Mouse (Mus musculus) CH12.LX (cell line): ENCODE results near the gene Abca1. TPM values are rescaled to one million over a fixed set of nuclear protein-coding genes. Genes with fewer than 3 reads are reported as not detected.

ENCODE experiments used
- DNase-seq: peaks from one replicate; pipeline ENCODE4 v3.0.0-alpha.2; 2013; ENCODE audit errors: extremely low read depth
- H3K27ac ChIP-seq: 2 replicates; pipeline ENCODE4 v1.5.1; 2012; ENCODE audit warnings: low read depth, mild to moderate bottlenecking, control low read depth, moderate library complexity; ENCODE audit not compliant: insufficient read depth
- H3K27me3 ChIP-seq: replicated peaks from 2 replicates; pipeline ENCODE3; 2012; ENCODE audit warnings: inconsistent platforms
- H3K36me3 ChIP-seq, 2 experiments: replicated peaks in 1 of 2; 2 replicates each; pipeline versions ENCODE3 to v1.6.1; 2012; ENCODE audit warnings: inconsistent platforms in 1 of 2, low read length in 1 of 2, mild to moderate bottlenecking in 1 of 2, mixed read lengths in 1 of 2, moderate library complexity in 1 of 2; ENCODE audit not compliant: control insufficient read depth in 1 of 2, insufficient read depth in 1 of 2
- H3K4me1 ChIP-seq, 2 experiments: 2 replicates each; pipeline ENCODE4 v1.6.1; 2012; ENCODE audit warnings: inconsistent platforms in 1 of 2, moderate library complexity in 1 of 2; ENCODE audit not compliant: insufficient read depth in 2 of 2, control insufficient read depth in 1 of 2
- H3K4me2 ChIP-seq: 2 replicates; pipeline ENCODE4 v1.6.1; 2012; ENCODE audit warnings: low read depth, mild to moderate bottlenecking, control low read depth; ENCODE audit not compliant: poor library complexity, insufficient read depth, severe bottlenecking
- H3K4me3 ChIP-seq, 3 experiments: fragments of 150-350 bp in 1 of 3; sonication (generic) in 1 of 3; replicated peaks in 1 of 3; 2 replicates each; pipeline versions ENCODE3 to v1.5.1; 2011 to 2012; ENCODE audit warnings: low read depth in 2 of 3, low read length in 2 of 3, mild to moderate bottlenecking in 2 of 3, moderate library complexity in 2 of 3, control low read depth in 1 of 3, improper control_type of control experiment in 1 of 3, inconsistent platforms in 1 of 3, mixed read lengths in 1 of 3; ENCODE audit not compliant: poor library complexity in 1 of 3
- H3K79me2 ChIP-seq: replicated peaks from 2 replicates; pipeline ENCODE4 v1.6.1; 2012; ENCODE audit warnings: mild to moderate bottlenecking, moderate library complexity; ENCODE audit not compliant: control insufficient read depth, poor library complexity, insufficient read depth, severe bottlenecking; ENCODE audit errors: extremely low read depth
- H3K9ac ChIP-seq: 2 replicates; pipeline ENCODE4 v1.6.1; 2012; ENCODE audit warnings: low read depth, mild to moderate bottlenecking, control low read depth, moderate library complexity; ENCODE audit not compliant: insufficient read depth
- H3K9me3 ChIP-seq: replicated peaks from 2 replicates; pipeline ENCODE3; 2012; ENCODE audit warnings: low read length, inconsistent platforms, mixed read lengths
- CHD1 ChIP-seq: IDR thresholded peaks from 2 replicates; pipeline ENCODE4 v1.6.1; 2012; ENCODE audit warnings: low read depth, low read length, improper control_type of control experiment, inconsistent platforms
- CHD2 ChIP-seq: IDR thresholded peaks from 2 replicates; pipeline ENCODE4 v1.6.1; 2011; ENCODE audit warnings: low read length, improper control_type of control experiment
- CTCF ChIP-seq, 2 experiments: IDR thresholded peaks in 1 of 2; conservative IDR thresholded peaks in 1 of 2; 2 replicates each; pipeline ENCODE4 v1.5.1; 2011 to 2012; ENCODE audit warnings: low read depth in 2 of 2, low read length in 2 of 2, improper control_type of control experiment in 1 of 2, inconsistent platforms in 1 of 2, mild to moderate bottlenecking in 1 of 2, moderate library complexity in 1 of 2
- E2F4 ChIP-seq: IDR thresholded peaks from 2 replicates; pipeline ENCODE4 v1.6.1; 2011; ENCODE audit warnings: low read depth, low read length, improper control_type of control experiment; ENCODE audit not compliant: insufficient replicate concordance
- EP300 ChIP-seq: IDR thresholded peaks from 2 replicates; pipeline ENCODE4 v1.6.1; 2011; ENCODE audit warnings: low read length, improper control_type of control experiment
- ETS1 ChIP-seq: conservative IDR thresholded peaks from 2 replicates; pipeline ENCODE4 v1.6.1; 2012; ENCODE audit warnings: low read depth, mild to moderate bottlenecking, inconsistent platforms, low read length, improper control_type of control experiment, moderate library complexity
- GABPA ChIP-seq: IDR thresholded peaks from 2 replicates; pipeline ENCODE4 v1.6.1; 2012; ENCODE audit warnings: low read depth, low read length, improper control_type of control experiment, inconsistent platforms; ENCODE audit not compliant: insufficient replicate concordance
- HCFC1 ChIP-seq: IDR thresholded peaks from 2 replicates; pipeline ENCODE4 v1.6.1; 2012; ENCODE audit warnings: low read depth, mild to moderate bottlenecking, inconsistent platforms, low read length, improper control_type of control experiment
- IRF4 ChIP-seq: IDR thresholded peaks from 2 replicates; pipeline ENCODE4 v1.6.1; 2014; ENCODE audit warnings: low read depth, mild to moderate bottlenecking, inconsistent platforms, low read length, improper control_type of control experiment
- JUND ChIP-seq: conservative IDR thresholded peaks from 2 replicates; pipeline ENCODE4 v1.6.1; 2011; ENCODE audit warnings: low read depth, low read length, improper control_type of control experiment
- KAT2A ChIP-seq: IDR thresholded peaks from 2 replicates; pipeline ENCODE4 v1.6.1; 2012; ENCODE audit warnings: low read length, improper control_type of control experiment, inconsistent platforms; ENCODE audit not compliant: insufficient replicate concordance
- MAFK ChIP-seq: IDR thresholded peaks from 2 replicates; pipeline ENCODE4 v1.6.1; 2011; ENCODE audit warnings: low read length, improper control_type of control experiment; ENCODE audit not compliant: insufficient replicate concordance
- MXI1 ChIP-seq: IDR thresholded peaks from 2 replicates; pipeline ENCODE4 v1.6.1; 2011; ENCODE audit warnings: mild to moderate bottlenecking, low read depth, low read length, improper control_type of control experiment
- NRF1 ChIP-seq: IDR thresholded peaks from 2 replicates; pipeline ENCODE4 v1.6.1; 2014; ENCODE audit warnings: low read depth, mild to moderate bottlenecking, inconsistent platforms, low read length, improper control_type of control experiment, moderate library complexity
- POLR2A ChIP-seq: IDR thresholded peaks from 2 replicates; pipeline ENCODE4 v1.6.1; 2011; ENCODE audit warnings: low read depth, mild to moderate bottlenecking, improper control_type of control experiment, low read length
- POLR2AphosphoS2 ChIP-seq: IDR thresholded peaks from 2 replicates; pipeline ENCODE4 v1.6.1; 2011; ENCODE audit warnings: low read depth, low read length, improper control_type of control experiment
- SIN3A ChIP-seq: IDR thresholded peaks from 2 replicates; pipeline ENCODE4 v1.6.1; 2012; ENCODE audit warnings: low read length, improper control_type of control experiment, inconsistent platforms
- USF2 ChIP-seq: conservative IDR thresholded peaks from 2 replicates; pipeline ENCODE4 v1.6.1; 2011; ENCODE audit warnings: low read depth, low read length, improper control_type of control experiment
- ZC3H11A ChIP-seq: IDR thresholded peaks from 2 replicates; pipeline ENCODE4 v1.6.1; 2012; ENCODE audit warnings: low read depth, mild to moderate bottlenecking, inconsistent platforms, low read length, improper control_type of control experiment
- ZMIZ1 ChIP-seq: IDR thresholded peaks from 2 replicates; pipeline ENCODE4 v1.6.1; 2012; ENCODE audit warnings: low read depth, mild to moderate bottlenecking, inconsistent platforms, low read length, improper control_type of control experiment
- dilution Hi-C: fragments of 300-500 bp; cut with MboI; formaldehyde crosslinking; loops from 2 replicates; pipeline ENCODE4 v1.14.3; 2020; ENCODE audit warnings: low sequenced_read_pairs; ENCODE audit not compliant: extremely low pct_unique_long_range_greater_than_20kb, extremely low pct_ligation_motif_present
- in situ Hi-C: fragments of 300-500 bp; cut with MboI; formaldehyde crosslinking; loops from 3 replicates; pipeline ENCODE4 v1.14.3; 2019; ENCODE audit warnings: low sequenced_read_pairs, low pct_ligation_motif_present, low pct_unique_long_range_greater_than_20kb, mixed read lengths
- polyA plus RNA-seq: library from polyadenylated mRNA; unstranded; fragments of >175 nt; gene quantifications from 2 replicates; pipeline ENCODE4 v1.2.1, GENCODE M21; 2012; ENCODE audit warnings: low read depth; ENCODE audit not compliant: insufficient read length
- total RNA-seq, 2 experiments: library from RNA; depleted of rRNA; stranded (reverse); fragments of 300-350 nt in 1 of 2; fragments of >200 nt in 1 of 2; gene quantifications; 2 replicates each; pipeline ENCODE4 v1.2.3; 2012 to 2014

Abca1 gene
- total and polyA plus RNA-seq, 3 experiments = 0.13 to 0.46 (median 0.35) TPM

GRCm38 (mm10) chr4:53149644-53150043 is 10.1 kb downstream of the Abca1 start:
- Histone ChIP-seq H3K4me2 (no peak overlapping the region), H3K79me2 (no peaks in the 10 kb centered on the region), H3K36me3 (no peaks in the 10 kb centered on the region), H3K4me3 (no peak overlapping the region), H3K9me3 (no peaks in the 10 kb centered on the region), H3K9ac (no peak overlapping the region), H3K27ac (no peak overlapping the region), H3K4me1 (peaks cover 12 to 45% of the 10 kb centered on the region in 2 experiments), H3K27me3 (peaks cover 5% of the 10 kb centered on the region)
- dilution Hi-C loops (no loop called here), in situ Hi-C loops (no loop called here)
- no peak for DNase-seq
- TF ChIP-seq POLR2A (no peak), CTCF (conservative IDR thresholded peaks at IDR 0.05 in 1 of 2, IDR thresholded peaks at IDR 0.05 in 1 of 2; ENCODE audit: low read depth in 2 of 2, low read length in 2 of 2) (no peak), NRF1 (no peak), EP300 (no peak), POLR2AphosphoS2 (no peak), USF2 (no peak), JUND (no peak), KAT2A (no peak), MAFK (no peak), CHD1 (no peak), ZMIZ1 (no peak), SIN3A (no peak)

- H3K27me3 ChIP-seq = peaks cover 5% of the 10 kb centered on the region
- no peaks in the 10 kb centered on the region for H3K79me2 ChIP-seq
- TF ChIP-seq HCFC1 (no peak), MAFK (no peak), USF2 (no peak), MXI1 (no peak), IRF4 (no peak), CHD2 (no peak), ZC3H11A (no peak), GABPA (no peak), JUND (no peak), SIN3A (no peak), ETS1 (no peak), KAT2A (no peak), E2F4 (no peak)
- TF ChIP-seq, all 38 proteins: peak for 0
- DNase-seq = no peak
- H3K9ac ChIP-seq = no peak overlapping the region
- no peaks in the 10 kb centered on the region for H3K36me3 ChIP-seq
- in situ Hi-C loops = no loop called here
- dilution Hi-C loops = no loop called here
- H3K4me3 ChIP-seq = no peak overlapping the region
- H3K27ac ChIP-seq = no peak overlapping the region
- no peak overlapping the region for H3K4me2 ChIP-seq
- H3K9me3 ChIP-seq = no peaks in the 10 kb centered on the region
- peaks cover 12 to 45% of the 10 kb centered on the region in 2 experiments for H3K4me1 ChIP-seq
Measured at GRCm38 (mm10) chr4:53148817-53149216, 10.9 kb downstream of the Abca1 start.
